Mouse (Mus musculus): ENCODE results near the gene As3mt. TPM values are rescaled to one million over a fixed set of nuclear protein-coding genes. Genes with fewer than 3 reads are reported as not detected.
A peak's percentile ranks its signal among the peaks of the same experiment; 100 is the strongest.
"Not testable (repeated sequence)": the region's sequence is repeated elsewhere in the genome, so short reads cannot be mapped to it uniquely, and the experiment has no call there.

As3mt gene
- total and polyA plus RNA-seq, 3 experiments = 14.3 to 94.8 (median 89.0) TPM

GRCm38 (mm10) chr19:46699011-46699481 lies 8.2 kb upstream of the As3mt start:
- peak; percentile 30 for DNase-seq

- DNase-seq = no peak
Measured at GRCm38 (mm10) chr19:46701156-46701555, 6.1 kb upstream of the As3mt start.

GRCm38 (mm10) chr19:46705779-46706495 lies 1.3 kb upstream of the As3mt start:
- DNase-seq = no peak

- DNase-seq = no peak
Measured at GRCm38 (mm10) chr19:46706540-46707295, 540 bp upstream of the As3mt start.

GRCm38 (mm10) chr19:46710614-46711013 lies 3.4 kb downstream of the As3mt start:
- no peak for DNase-seq

GRCm38 (mm10) chr19:46714234-46714633 lies 7.0 kb downstream of the As3mt start:
- no peak for DNase-seq

GRCm38 (mm10) chr19:46715016-46715415 lies 7.8 kb downstream of the As3mt start:
- no peak for DNase-seq

- DNase-seq = peak; percentile 45
Measured at GRCm38 (mm10) chr19:46718150-46718549, 10.9 kb downstream of the As3mt start.

- no peak for DNase-seq
Measured at GRCm38 (mm10) chr19:46724411-46724810, 17.2 kb downstream of the As3mt start.

GRCm38 (mm10) chr19:46726142-46726541 lies 18.9 kb downstream of the As3mt start:
- DNase-seq = peak; percentile 34

- peak; percentile 52 for DNase-seq
Measured at GRCm38 (mm10) chr19:46727140-46727736, 20.0 kb downstream of the As3mt start.

GRCm38 (mm10) chr19:46727945-46728540 lies 20.8 kb downstream of the As3mt start:
- DNase-seq = peak; percentile 44

GRCm38 (mm10) chr19:46728909-46729308 lies 21.7 kb downstream of the As3mt start:
- no peak for DNase-seq

- DNase-seq = no peak
Measured at GRCm38 (mm10) chr19:46731351-46731750, 24.1 kb downstream of the As3mt start.

GRCm38 (mm10) chr19:46732673-46733072 lies 25.4 kb downstream of the As3mt start:
- not testable (repeated sequence) for DNase-seq

GRCm38 (mm10) chr19:46733626-46734025 lies 26.4 kb downstream of the As3mt start:
- no peak for DNase-seq

GRCm38 (mm10) chr19:46735241-46735640 lies 28.0 kb downstream of the As3mt start:
- no peak for DNase-seq

GRCm38 (mm10) chr19:46737106-46737505 lies 29.8 kb downstream of the As3mt start:
- DNase-seq = no peak

- peak; percentile 54 for DNase-seq
Measured at GRCm38 (mm10) chr19:46740341-46741008, 33.2 kb downstream of the As3mt start.

- DNase-seq = no peak
Measured at GRCm38 (mm10) chr19:46741574-46741973, 34.3 kb downstream of the As3mt start.

- no peak for DNase-seq
Measured at GRCm38 (mm10) chr19:46744681-46745080, 37.4 kb downstream of the As3mt start.

GRCm38 (mm10) chr19:46747799-46748198 lies 40.5 kb downstream of the As3mt start:
- no peak for DNase-seq

Data from adrenal gland, adult 2 months (tissue).